Mouse (Mus musculus) right cerebral cortex, postnatal 4 days (tissue): ENCODE measurements at regions not wholly inside any gene's neighbourhood (a gene's known extent, or its start where the extent isn't known, plus 50 kb on each side); places are given as distances from the start of the nearest gene placed in this dataset.

ENCODE experiments used
- DNase-seq: peaks from one replicate; pipeline ENCODE4 v3.0.0-alpha.2; 2022

DNA sequence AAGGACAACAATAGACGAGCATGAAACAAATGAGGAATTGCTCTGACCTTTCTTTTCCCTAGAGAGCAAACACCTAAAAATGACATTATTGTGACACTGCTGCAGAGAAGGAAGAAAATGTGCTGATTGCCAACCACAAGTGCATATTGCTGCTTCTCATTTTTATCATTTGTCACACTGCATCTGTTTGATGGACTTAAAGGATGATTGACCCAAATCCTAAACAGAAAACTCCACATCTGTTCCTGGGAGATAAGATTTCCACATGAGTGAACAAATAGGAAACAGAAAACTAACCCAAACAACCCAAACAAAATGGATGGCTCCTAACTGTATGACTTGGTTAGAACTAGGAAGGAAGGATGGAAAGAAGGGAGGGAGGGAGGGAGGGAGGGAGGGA, 118.5 kb downstream of the Ccdc50 start:
- DNase-seq, result no peak

- DNase-seq, result peak; percentile 71
Measured at GRCm38 (mm10) chr16:27523527-27524121, 135.0 kb downstream of the Ccdc50 start.

DNA sequence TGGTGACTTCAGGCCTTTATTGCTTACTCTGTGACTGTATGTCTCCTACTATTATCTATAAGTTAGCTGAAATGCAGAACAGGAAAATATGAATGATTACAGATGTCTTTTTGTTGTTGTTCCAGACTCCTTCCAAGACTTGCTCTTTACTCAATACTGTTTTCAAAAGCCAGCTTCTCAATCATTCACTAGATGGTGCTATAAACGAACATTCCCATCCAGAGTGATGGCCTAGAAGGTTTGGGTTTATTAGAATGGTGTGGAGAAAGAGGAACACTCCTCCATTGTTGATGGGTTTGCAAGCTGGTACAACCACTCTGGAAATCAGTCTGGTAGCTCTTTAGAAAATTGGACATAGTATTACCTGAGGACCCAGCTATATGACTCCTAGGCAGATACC, 138.0 kb downstream of the Ccdc50 start:
- DNase-seq, result no peak

- DNase-seq, result no peak
Measured at GRCm38 (mm10) chr16:27530634-27531033, 142.0 kb downstream of the Ccdc50 start.
